Mouse (Mus musculus): ENCODE results near the gene Tmem109.

GRCm38 (mm10) chr19:10828321-10828720 is 53.5 kb downstream of the Tmem109 start:
- TF ChIP-seq EP300 (IDR thresholded peaks at IDR 0.05; ENCODE audit: insufficient read depth, low read depth, low read length): no peak
- no peak for TF ChIP-seq POLR2A (IDR thresholded peaks at IDR 0.05; ENCODE audit: insufficient read depth, low read depth, low read length)
- no peak for TF ChIP-seq CTCF (IDR thresholded peaks at IDR 0.05)
